Mouse (Mus musculus) ES-E14 (cell line): ENCODE measurements at regions not wholly inside any gene's neighbourhood (a gene's known extent, or its start where the extent isn't known, plus 50 kb on each side); places are given as distances from the start of the nearest gene placed in this dataset.

Experiments
- CHD2 ChIP-seq: IDR thresholded peaks from 2 replicates; pipeline ENCODE4 v1.6.1; 2014; ENCODE audit warnings: mild to moderate bottlenecking, low read depth, low read length, inconsistent platforms
- MAFK ChIP-seq: IDR thresholded peaks from 2 replicates; pipeline ENCODE4 v1.6.1; 2014; ENCODE audit warnings: mild to moderate bottlenecking, low read depth, low read length, inconsistent platforms; ENCODE audit not compliant: insufficient read depth
- ZC3H11A ChIP-seq: IDR thresholded peaks from 2 replicates; pipeline ENCODE4 v1.6.1; 2012; ENCODE audit warnings: low read depth, mild to moderate bottlenecking, inconsistent platforms, low read length, borderline replicate concordance
- ZNF384 ChIP-seq: IDR thresholded peaks from 2 replicates; pipeline ENCODE4 v1.6.1; 2012; ENCODE audit warnings: low read depth, low read length, inconsistent platforms

- TF ChIP-seq ZC3H11A (no peak), CHD2 (no peak), MAFK (no peak), ZNF384 (no peak)
Measured at GRCm38 (mm10) chr10:21777103-21777502, 104.9 kb upstream of the Sgk1 start.
